Mouse (Mus musculus): ENCODE results near the gene Magi2.
"Not testable (repeated sequence)": the region's sequence is repeated elsewhere in the genome, so short reads cannot be mapped to it uniquely, and the experiment has no call there.

The Magi2 gene

DNA sequence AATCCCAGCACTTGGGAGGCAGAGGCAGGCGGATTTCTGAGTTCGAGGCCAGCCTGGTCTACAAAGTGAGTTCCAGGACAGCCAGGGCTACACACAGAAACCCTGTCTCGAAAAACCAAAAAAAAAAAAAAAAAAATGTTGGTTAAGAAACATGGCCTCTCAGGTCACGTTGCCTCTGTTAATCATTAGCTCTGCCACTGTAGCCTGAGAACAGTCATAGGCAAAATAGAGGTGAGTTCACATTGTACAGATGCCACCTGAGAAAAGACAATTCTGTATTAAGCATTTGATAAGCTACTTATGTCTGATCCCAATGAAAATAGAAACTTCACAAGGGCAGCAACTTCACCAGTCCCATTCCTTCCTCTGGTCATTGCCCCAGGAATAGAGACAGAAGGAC lies 1496.4 kb downstream of the Magi2 start:
- DNase-seq = not testable (repeated sequence)

- DNase-seq = peak; percentile 21
These were observed 1512.0 kb downstream of the Magi2 start for GRCm38 (mm10) chr5:20738795-20739194.

DNA sequence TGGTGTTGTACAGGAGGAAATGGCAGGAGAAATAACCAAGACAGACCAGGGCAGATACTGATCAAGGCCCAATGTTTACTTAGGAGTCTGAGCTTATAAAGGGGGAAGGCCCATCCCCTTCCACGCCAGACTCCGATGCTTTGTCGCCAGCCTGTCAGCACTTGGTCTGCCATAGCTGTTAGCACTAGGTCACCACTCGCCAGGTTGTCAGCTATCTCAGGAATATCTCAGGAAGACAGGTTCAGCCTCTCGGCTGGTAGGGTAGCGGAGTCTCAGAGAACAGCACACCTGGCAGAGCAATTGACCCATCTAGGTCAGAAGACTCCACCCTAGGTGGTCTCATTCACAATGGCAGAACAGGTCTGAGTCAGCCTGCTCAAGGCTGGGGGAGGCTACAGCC lies 1514.4 kb downstream of the Magi2 start:
- DNase-seq = no peak

DNA sequence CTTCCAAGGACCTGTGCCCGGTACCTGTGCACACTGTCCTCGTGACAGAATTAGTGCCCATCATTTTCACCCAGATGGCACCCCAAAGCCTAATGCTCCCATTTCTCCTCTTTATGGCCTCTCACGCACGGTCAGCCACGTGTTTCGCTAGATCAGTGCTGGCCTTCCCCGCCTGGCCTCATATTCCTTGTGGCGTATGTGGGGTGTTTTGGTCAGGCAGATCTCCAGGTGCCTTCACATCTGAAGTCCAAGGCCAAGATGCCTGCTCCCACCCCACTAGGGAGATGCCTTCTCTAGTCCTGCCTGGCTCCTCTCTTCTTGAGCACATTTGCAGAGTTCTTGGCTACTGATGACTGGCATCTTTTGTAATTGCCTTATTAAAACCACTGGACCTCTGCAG lies 1515.1 kb downstream of the Magi2 start:
- no peak for DNase-seq

DNA sequence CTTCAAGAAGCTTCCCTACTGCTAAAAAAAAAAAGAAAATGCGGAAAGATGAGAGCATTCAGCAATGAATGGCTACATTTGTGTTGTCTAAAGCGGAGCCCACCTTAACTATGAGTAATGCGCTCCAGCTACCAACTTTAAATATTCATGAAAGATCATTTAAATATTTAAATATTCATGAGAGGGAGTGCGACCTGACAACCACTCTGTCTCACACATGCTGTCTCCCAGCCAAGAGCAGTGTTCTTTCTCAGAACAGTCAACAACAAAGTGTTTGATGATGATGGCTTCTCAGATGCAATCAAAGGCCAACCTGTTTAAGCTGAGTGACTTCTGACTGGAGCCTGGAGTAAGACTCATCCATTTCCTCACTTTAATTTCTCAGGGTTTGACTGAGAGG lies 1521.3 kb downstream of the Magi2 start:
- no peak for DNase-seq

DNA sequence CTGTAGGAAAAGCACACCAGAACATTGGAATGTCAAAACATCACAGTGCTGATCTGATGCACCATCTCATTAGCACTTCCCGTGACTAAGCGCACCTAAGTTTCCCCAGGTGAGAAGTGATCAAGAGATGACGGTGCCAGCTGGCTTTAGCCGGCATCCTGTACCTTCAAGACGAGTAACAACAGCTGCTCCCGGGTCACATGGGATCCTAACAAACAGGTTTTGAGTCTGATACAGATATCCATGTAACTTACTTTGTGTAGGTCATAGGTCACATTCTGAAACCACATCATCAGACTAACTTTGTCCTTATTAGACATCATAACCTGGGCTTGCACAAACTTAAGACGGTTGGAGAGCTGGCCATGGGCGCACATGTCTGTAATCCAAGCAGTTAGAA lies 1522.0 kb downstream of the Magi2 start:
- no peak for DNase-seq

GRCm38 (mm10) chr5:20749535-20749934 lies 1522.7 kb downstream of the Magi2 start:
- peak; percentile 35 for DNase-seq

GRCm38 (mm10) chr5:20751000-20751399 lies 1524.2 kb downstream of the Magi2 start:
- no peak for DNase-seq

DNA sequence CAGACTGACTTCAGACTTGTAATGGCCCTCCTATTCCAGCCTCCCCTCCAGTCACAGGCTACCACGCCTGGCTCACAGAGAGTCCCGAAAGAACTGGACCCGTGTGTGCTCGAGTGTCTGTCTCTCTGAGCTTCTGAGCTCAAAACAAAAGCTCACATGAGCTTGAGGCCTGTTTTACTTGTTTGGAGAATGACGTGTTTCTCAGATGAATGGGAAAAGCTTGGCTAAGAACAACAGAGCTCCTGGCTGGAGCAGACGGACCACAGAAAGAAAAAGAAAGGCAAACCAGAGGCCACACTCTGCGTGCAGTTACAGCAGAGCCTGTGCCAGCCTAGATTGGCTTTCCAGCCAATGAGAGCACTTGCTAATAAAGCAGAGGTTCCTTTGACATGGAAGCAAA lies 1524.9 kb downstream of the Magi2 start:
- DNase-seq = no peak

GRCm38 (mm10) chr5:20753096-20753495 lies 1526.3 kb downstream of the Magi2 start:
- no peak for DNase-seq

GRCm38 (mm10) chr5:20753963-20754362 lies 1527.1 kb downstream of the Magi2 start:
- no peak for DNase-seq

Data from thymus, postnatal 14 days (tissue).